Mouse (Mus musculus): ENCODE measurements at regions not wholly inside any gene's neighbourhood (a gene's known extent, or its start where the extent isn't known, plus 50 kb on each side); places are given as distances from the start of the nearest gene placed in this dataset.
A peak's percentile ranks its signal among the peaks of the same experiment; 100 is the strongest.

DNA sequence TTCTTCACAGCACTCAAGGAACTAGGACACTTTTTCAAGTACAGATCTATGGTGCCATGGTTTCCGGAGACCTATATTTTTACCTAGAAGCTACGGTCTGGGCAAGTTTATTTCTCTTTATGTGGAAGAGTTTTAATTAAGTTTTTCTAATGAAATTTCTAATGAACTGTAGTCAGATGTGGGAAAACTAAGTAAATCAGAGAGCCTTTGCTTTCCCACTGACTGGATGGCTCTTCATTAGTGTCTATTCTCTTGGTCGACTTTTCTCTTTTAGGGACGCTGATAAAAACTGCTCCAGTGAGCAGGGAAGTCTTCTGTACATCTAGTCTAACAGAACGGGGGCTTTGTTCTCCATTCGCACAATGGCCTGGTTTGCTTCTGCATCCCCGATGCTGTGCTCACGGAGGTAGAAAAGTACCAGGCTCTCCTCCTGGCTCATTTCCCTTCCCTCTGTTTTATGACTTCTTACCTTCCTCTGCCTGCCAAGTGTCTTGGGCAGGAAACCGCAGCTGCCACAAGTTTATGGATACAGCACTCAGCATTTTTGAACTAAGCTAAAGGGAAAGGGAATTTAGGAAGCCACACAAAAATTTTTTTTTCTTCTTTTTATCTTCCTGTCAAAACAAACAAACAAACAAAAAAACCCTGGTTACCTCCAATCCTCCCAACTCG is 749.6 kb downstream of the Tmem132b start:
- DNase-seq (ENCODE audit: extremely low spot score in 1 of 2, low spot score in 1 of 2), result no peak

- DNase-seq (ENCODE audit: extremely low spot score in 1 of 2, low spot score in 1 of 2), result no peak
Observed at GRCm38 (mm10) chr5:126281782-126282181, 750.2 kb downstream of the Tmem132b start.

DNA sequence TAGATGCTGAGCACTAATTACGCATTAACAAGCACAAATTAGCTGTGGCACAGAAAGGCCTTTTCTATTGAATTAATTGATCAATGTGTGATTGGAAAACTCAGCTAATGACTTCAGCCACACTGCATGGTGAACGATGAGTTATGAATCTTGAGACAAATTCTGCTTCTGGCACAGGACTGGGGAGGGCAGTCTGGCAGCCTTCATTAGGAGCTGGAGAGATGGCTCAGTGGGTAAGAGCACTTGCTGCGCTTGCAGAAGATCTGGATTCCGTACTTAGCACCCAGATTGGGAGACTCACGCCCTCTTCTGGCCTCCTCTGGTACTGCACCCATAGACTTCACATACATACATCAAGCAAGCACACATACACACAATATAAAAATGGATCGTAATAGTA is 793.3 kb downstream of the Tmem132b start:
- DNase-seq (ENCODE audit: extremely low spot score in 1 of 2, low spot score in 1 of 2), result no peak

DNA sequence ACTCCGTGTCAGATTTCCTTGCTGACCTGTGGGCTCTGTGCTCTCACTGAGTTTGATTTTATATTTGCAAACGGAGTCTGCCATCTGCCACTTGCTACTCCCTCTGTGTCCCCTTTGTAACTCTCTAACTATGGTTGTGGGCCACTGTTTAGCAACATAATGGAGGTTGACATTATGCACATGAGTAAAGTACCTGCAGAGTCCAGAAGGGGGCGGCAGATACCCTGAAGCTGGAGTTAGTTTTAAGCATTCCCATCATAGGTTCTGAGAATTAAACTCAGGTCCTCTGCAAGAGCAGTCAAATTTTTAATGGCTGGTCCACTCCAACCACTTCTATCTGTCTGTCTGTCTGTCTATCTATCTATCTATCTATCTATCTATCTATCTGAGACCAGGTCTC is 796.7 kb downstream of the Tmem132b start:
- DNase-seq (ENCODE audit: extremely low spot score in 1 of 2, low spot score in 1 of 2), result no peak

DNA sequence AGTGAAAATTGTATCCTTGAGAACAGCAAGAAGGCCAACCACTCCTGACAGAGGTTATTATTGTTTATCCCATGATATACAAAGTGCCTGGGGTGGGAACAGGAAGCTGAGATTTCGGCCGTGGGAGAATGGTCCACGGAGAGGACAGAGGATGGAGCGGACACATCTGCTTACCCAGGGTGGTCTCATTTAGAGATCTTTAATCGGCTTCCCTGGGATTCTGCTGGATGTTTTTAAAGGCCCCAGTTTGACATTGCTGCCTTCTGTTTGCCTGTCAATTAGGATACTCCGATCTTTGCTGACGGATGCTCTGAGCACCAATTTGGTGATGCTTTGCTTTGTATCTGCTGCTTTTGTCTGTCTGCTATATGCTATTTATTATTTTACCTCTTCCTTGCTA is 803.5 kb downstream of the Tmem132b start:
- DNase-seq (ENCODE audit: extremely low spot score in 1 of 2, low spot score in 1 of 2), result no peak

GRCm38 (mm10) chr5:126335553-126336520 is 804.3 kb downstream of the Tmem132b start:
- DNase-seq (ENCODE audit: extremely low spot score in 1 of 2, low spot score in 1 of 2), result no peak

- no peak for DNase-seq (ENCODE audit: extremely low spot score in 1 of 2, low spot score in 1 of 2)
Observed at GRCm38 (mm10) chr5:126337884-126338283, 806.3 kb downstream of the Tmem132b start.

GRCm38 (mm10) chr5:126343570-126343969 is 812.0 kb downstream of the Tmem132b start:
- no peak for DNase-seq (ENCODE audit: extremely low spot score in 1 of 2, low spot score in 1 of 2)

GRCm38 (mm10) chr5:126350936-126351335 is 819.4 kb downstream of the Tmem132b start:
- no peak for DNase-seq (ENCODE audit: extremely low spot score in 1 of 2, low spot score in 1 of 2)

DNA sequence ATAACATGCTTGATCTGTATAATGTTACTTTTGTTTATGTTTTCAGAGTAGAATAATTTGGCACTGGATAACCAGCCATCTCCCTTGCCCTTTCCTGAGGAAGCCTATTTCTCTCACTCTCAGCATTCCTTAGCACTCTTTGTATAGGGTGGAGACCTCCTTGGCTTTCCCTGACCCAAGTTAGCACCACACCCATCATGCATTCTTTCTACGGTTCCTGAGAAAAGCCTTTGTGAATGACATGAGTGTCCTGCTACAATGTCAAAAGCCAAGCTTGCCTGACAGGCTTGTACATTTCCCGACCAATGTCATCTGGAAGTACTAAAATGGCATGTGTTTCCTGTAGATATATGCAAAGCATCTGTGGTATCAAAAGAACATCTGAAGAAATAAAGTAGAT is 837.9 kb downstream of the Tmem132b start:
- DNase-seq (ENCODE audit: extremely low spot score in 1 of 2, low spot score in 1 of 2), result no peak

GRCm38 (mm10) chr5:126392306-126392705 is 849.3 kb upstream of the Tmem132c start:
- DNase-seq (ENCODE audit: extremely low spot score in 1 of 2, low spot score in 1 of 2), result no peak

GRCm38 (mm10) chr5:126395331-126395730 is 846.3 kb upstream of the Tmem132c start:
- DNase-seq (ENCODE audit: extremely low spot score in 1 of 2, low spot score in 1 of 2), result peak; percentile 10 to 53

- no peak for DNase-seq (ENCODE audit: extremely low spot score in 1 of 2, low spot score in 1 of 2)
Observed at GRCm38 (mm10) chr5:126431748-126432147, 809.9 kb upstream of the Tmem132c start.

DNA sequence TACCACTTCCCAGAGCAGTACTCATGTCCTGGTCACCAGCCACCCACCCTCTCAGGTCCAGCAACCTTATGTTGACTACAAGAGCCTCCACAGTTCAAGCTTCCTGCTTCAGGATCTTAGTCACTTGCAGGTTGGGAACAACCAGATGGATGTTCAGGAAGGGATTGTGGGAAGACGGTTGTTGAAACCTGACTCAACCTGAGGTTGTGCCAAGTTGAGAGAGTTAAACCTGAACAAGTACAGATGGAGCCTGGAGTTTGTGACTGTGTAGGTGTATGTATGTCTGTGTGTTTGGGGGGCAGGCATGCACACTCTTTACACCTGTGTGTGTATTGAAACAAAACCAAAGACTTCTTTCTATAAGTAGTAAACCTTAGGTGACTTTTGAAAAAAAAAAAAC is 802.9 kb upstream of the Tmem132c start:
- peak; percentile 3 to 30 for DNase-seq (ENCODE audit: extremely low spot score in 1 of 2, low spot score in 1 of 2)

GRCm38 (mm10) chr5:126440516-126440915 is 801.1 kb upstream of the Tmem132c start:
- DNase-seq (ENCODE audit: extremely low spot score in 1 of 2, low spot score in 1 of 2), result peak; percentile 14 to 54

- DNase-seq (ENCODE audit: extremely low spot score in 1 of 2, low spot score in 1 of 2), result no peak
Observed at GRCm38 (mm10) chr5:126475761-126476160, 765.8 kb upstream of the Tmem132c start.

GRCm38 (mm10) chr5:126522076-126522475 is 719.5 kb upstream of the Tmem132c start:
- DNase-seq (ENCODE audit: extremely low spot score in 1 of 2, low spot score in 1 of 2), result no peak

GRCm38 (mm10) chr5:126525863-126526262 is 715.7 kb upstream of the Tmem132c start:
- DNase-seq (ENCODE audit: extremely low spot score in 1 of 2, low spot score in 1 of 2), result peak; percentile 51 to 75

GRCm38 (mm10) chr5:126530806-126531527 is 710.6 kb upstream of the Tmem132c start:
- DNase-seq (ENCODE audit: extremely low spot score in 1 of 2, low spot score in 1 of 2), result no peak

DNA sequence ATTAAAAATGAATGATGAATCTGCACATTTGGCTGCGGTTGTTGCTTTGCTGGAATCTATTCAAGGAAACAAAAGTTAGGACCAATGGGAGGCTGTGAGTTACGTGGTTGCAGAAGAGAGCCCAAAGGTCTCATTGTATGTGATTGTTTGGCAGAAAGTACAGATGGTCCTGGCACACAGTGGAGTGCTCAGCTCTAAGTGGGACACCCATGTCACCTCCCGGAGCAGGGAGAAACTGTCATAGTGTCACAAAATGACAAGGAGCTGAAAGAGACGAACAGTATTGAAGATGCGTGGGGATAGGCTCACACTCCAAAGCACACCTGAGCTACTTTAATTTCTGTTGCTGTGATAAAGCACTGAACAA is 710.1 kb upstream of the Tmem132c start:
- DNase-seq (ENCODE audit: extremely low spot score in 1 of 2, low spot score in 1 of 2), result no peak

DNA sequence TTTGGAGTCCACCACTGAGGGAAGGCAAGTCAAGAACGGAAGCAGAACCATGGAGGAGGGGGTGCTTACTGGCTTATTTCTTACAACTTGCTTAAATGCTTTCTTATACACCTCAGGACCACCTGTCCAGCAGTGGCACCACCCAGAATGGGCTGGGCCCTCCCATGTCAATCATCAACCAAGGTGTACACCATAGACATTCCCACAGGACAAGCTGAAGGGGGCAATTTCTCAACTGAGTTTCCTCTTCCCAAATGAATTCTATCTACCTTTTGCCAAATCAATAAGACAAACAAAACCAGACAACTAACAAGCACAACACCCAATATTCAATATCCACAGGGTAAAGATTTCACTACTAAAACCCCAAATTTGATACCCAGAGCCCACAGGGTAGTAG is 709.6 kb upstream of the Tmem132c start:
- no peak for DNase-seq (ENCODE audit: extremely low spot score in 1 of 2, low spot score in 1 of 2)

Measured in frontal cortex, adult 2 months (tissue).